Mouse (Mus musculus): Measurements from ENCODE around the gene Camkk1. TPM values are rescaled to one million over a fixed set of nuclear protein-coding genes. Genes with fewer than 3 reads are reported as not detected.

Camkk1 gene
- total and polyA plus RNA-seq, 2 experiments from 2014 or later, result 0.68 to 4.9 TPM

- no peak for TF ChIP-seq CTCF (IDR thresholded peaks at IDR 0.05; ENCODE audit: low read depth)
- TF ChIP-seq EP300 (IDR thresholded peaks at IDR 0.05; ENCODE audit: low read depth), result no peak
- Histone ChIP-seq H3K4me1 (ENCODE audit: control insufficient read depth, insufficient read depth) (peaks cover 13% of the 10 kb centered on the region), H3K9me3 (replicated peaks; ENCODE audit: control insufficient read depth, low read length) (no peaks in the 10 kb centered on the region), H3K36me3 (replicated peaks; ENCODE audit: control insufficient read depth, insufficient read depth, low read length) (peaks cover 66% of the 10 kb centered on the region), H3K4me2 (ENCODE audit: low read depth, low read length) (no peak overlapping the region), H3K27ac (ENCODE audit: low read depth) (no peak overlapping the region), H3K27me3 (ENCODE audit: control insufficient read depth, insufficient read depth, low read length) (no peaks in the 10 kb centered on the region), H3K4me3 (ENCODE audit: low read depth, low read length) (no peak overlapping the region), H3K9ac (replicated peaks; ENCODE audit: low read depth, low read length) (no peak overlapping the region)
- 50% methylated on average over 1 of the region's 1 CpGs for WGBS
- ATAC-seq (ENCODE audit: insufficient read depth, low read depth) (no peak), DNase-seq (ENCODE audit: low spot score) (no peak)
These were observed 34.0 kb downstream of the Camkk1 start for GRCm38 (mm10) chr11:73052795-73053194.

- no peaks in the 10 kb centered on the region for H3K27me3 ChIP-seq (ENCODE audit: control insufficient read depth, insufficient read depth, low read length)
- no peak overlapping the region for H3K9ac ChIP-seq (replicated peaks; ENCODE audit: low read depth, low read length)
- no peak overlapping the region for H3K27ac ChIP-seq (ENCODE audit: low read depth)
- no peak overlapping the region for H3K4me2 ChIP-seq (ENCODE audit: low read depth, low read length)
- H3K9me3 ChIP-seq (replicated peaks; ENCODE audit: control insufficient read depth, low read length), result no peaks in the 10 kb centered on the region
- no peak for DNase-seq (ENCODE audit: low spot score)
- H3K4me3 ChIP-seq (ENCODE audit: low read depth, low read length), result no peak overlapping the region
- peaks cover 61% of the 10 kb centered on the region for H3K36me3 ChIP-seq (replicated peaks; ENCODE audit: control insufficient read depth, insufficient read depth, low read length)
- TF ChIP-seq EP300 (IDR thresholded peaks at IDR 0.05; ENCODE audit: low read depth), result no peak
- no peak for TF ChIP-seq CTCF (IDR thresholded peaks at IDR 0.05; ENCODE audit: low read depth)
- WGBS, result 48% methylated on average over 5 of the region's 5 CpGs
- ATAC-seq (ENCODE audit: insufficient read depth, low read depth), result no peak
- peaks cover 7% of the 10 kb centered on the region; the same call in 1 of the 2 replicates for H3K4me1 ChIP-seq (ENCODE audit: control insufficient read depth, insufficient read depth)
These were observed 38.9 kb downstream of the Camkk1 start for GRCm38 (mm10) chr11:73057701-73058100.

- ATAC-seq (ENCODE audit: insufficient read depth, low read depth) (no peak), DNase-seq (ENCODE audit: low spot score) (no peak)
- no peaks in the 10 kb centered on the region for H3K9me3 ChIP-seq (replicated peaks; ENCODE audit: control insufficient read depth, low read length)
- TF ChIP-seq CTCF (IDR thresholded peaks at IDR 0.05; ENCODE audit: low read depth) (no peak), EP300 (IDR thresholded peaks at IDR 0.05; ENCODE audit: low read depth) (no peak)
- H3K9ac ChIP-seq (replicated peaks; ENCODE audit: low read depth, low read length), result no peak overlapping the region
- WGBS, result 91% methylated on average over 3 of the region's 3 CpGs
- H3K4me1 ChIP-seq (ENCODE audit: control insufficient read depth, insufficient read depth), result peaks cover 6% of the 10 kb centered on the region; the same call in 1 of the 2 replicates
- H3K36me3 ChIP-seq (replicated peaks; ENCODE audit: control insufficient read depth, insufficient read depth, low read length), result peaks cover 49% of the 10 kb centered on the region
- H3K27ac ChIP-seq (ENCODE audit: low read depth), result no peak overlapping the region
- no peak overlapping the region for H3K4me2 ChIP-seq (ENCODE audit: low read depth, low read length)
- no peak overlapping the region for H3K4me3 ChIP-seq (ENCODE audit: low read depth, low read length)
- no peaks in the 10 kb centered on the region for H3K27me3 ChIP-seq (ENCODE audit: control insufficient read depth, insufficient read depth, low read length)
These were observed 40.8 kb downstream of the Camkk1 start for GRCm38 (mm10) chr11:73059630-73060029.

- TF ChIP-seq CTCF (IDR thresholded peaks at IDR 0.05; ENCODE audit: low read depth) (no peak), EP300 (IDR thresholded peaks at IDR 0.05; ENCODE audit: low read depth) (no peak)
- Histone ChIP-seq H3K4me1 (ENCODE audit: control insufficient read depth, insufficient read depth) (peaks cover 6% of the 10 kb centered on the region; the same call in 1 of the 2 replicates), H3K4me2 (ENCODE audit: low read depth, low read length) (no peak overlapping the region), H3K9me3 (replicated peaks; ENCODE audit: control insufficient read depth, low read length) (no peaks in the 10 kb centered on the region), H3K36me3 (replicated peaks; ENCODE audit: control insufficient read depth, insufficient read depth, low read length) (peaks cover 41% of the 10 kb centered on the region), H3K4me3 (ENCODE audit: low read depth, low read length) (no peak overlapping the region), H3K27me3 (ENCODE audit: control insufficient read depth, insufficient read depth, low read length) (no peaks in the 10 kb centered on the region), H3K9ac (replicated peaks; ENCODE audit: low read depth, low read length) (no peak overlapping the region), H3K27ac (ENCODE audit: low read depth) (no peak overlapping the region)
- 36% methylated on average over 3 of the region's 3 CpGs for WGBS
- DNase-seq (ENCODE audit: low spot score) (no peak), ATAC-seq (ENCODE audit: insufficient read depth, low read depth) (no peak)
These were observed 42.6 kb downstream of the Camkk1 start for GRCm38 (mm10) chr11:73061413-73061812.

- 80% methylated on average over 3 of the region's 3 CpGs for WGBS
- 0 out of 2 replicates have a peak, but pooled peaks have one; percentile 44 for ATAC-seq (ENCODE audit: insufficient read depth, low read depth)
- no peak overlapping the region for H3K27ac ChIP-seq (ENCODE audit: low read depth)
- H3K27me3 ChIP-seq (ENCODE audit: control insufficient read depth, insufficient read depth, low read length), result no peaks in the 10 kb centered on the region
- H3K4me2 ChIP-seq (ENCODE audit: low read depth, low read length), result no peak overlapping the region
- H3K4me1 ChIP-seq (ENCODE audit: control insufficient read depth, insufficient read depth), result no peaks in the 10 kb centered on the region
- H3K9ac ChIP-seq (replicated peaks; ENCODE audit: low read depth, low read length), result no peak overlapping the region
- TF ChIP-seq EP300 (IDR thresholded peaks at IDR 0.05; ENCODE audit: low read depth), result no peak
- TF ChIP-seq CTCF (IDR thresholded peaks at IDR 0.05; ENCODE audit: low read depth), result peak; percentile 54
- DNase-seq (ENCODE audit: low spot score), result no peak
- no peak overlapping the region for H3K4me3 ChIP-seq (ENCODE audit: low read depth, low read length)
- H3K36me3 ChIP-seq (replicated peaks; ENCODE audit: control insufficient read depth, insufficient read depth, low read length), result peaks cover 89% of the 10 kb centered on the region
- no peaks in the 10 kb centered on the region for H3K9me3 ChIP-seq (replicated peaks; ENCODE audit: control insufficient read depth, low read length)
These were observed 53.0 kb downstream of the Camkk1 start for GRCm38 (mm10) chr11:73071839-73072238.

GRCm38 (mm10) chr11:73076295-73076694 lies 57.5 kb downstream of the Camkk1 start:
- Histone ChIP-seq H3K27ac (ENCODE audit: low read depth) (no peak overlapping the region), H3K9me3 (replicated peaks; ENCODE audit: control insufficient read depth, low read length) (no peaks in the 10 kb centered on the region), H3K27me3 (ENCODE audit: control insufficient read depth, insufficient read depth, low read length) (no peaks in the 10 kb centered on the region), H3K4me3 (ENCODE audit: low read depth, low read length) (no peak overlapping the region), H3K9ac (replicated peaks; ENCODE audit: low read depth, low read length) (no peak overlapping the region), H3K36me3 (replicated peaks; ENCODE audit: control insufficient read depth, insufficient read depth, low read length) (peaks cover 91% of the 10 kb centered on the region), H3K4me2 (ENCODE audit: low read depth, low read length) (no peak overlapping the region), H3K4me1 (ENCODE audit: control insufficient read depth, insufficient read depth) (no peaks in the 10 kb centered on the region)
- ATAC-seq (ENCODE audit: insufficient read depth, low read depth) (no peak), DNase-seq (ENCODE audit: low spot score) (no peak)
- 91% methylated on average over 4 of the region's 4 CpGs for WGBS
- TF ChIP-seq EP300 (IDR thresholded peaks at IDR 0.05; ENCODE audit: low read depth) (no peak), CTCF (IDR thresholded peaks at IDR 0.05; ENCODE audit: low read depth) (no peak)
